Mouse (Mus musculus): ENCODE measurements at regions not wholly inside any gene's neighbourhood (a gene's known extent, or its start where the extent isn't known, plus 50 kb on each side); places are given as distances from the start of the nearest gene placed in this dataset.

DNA sequence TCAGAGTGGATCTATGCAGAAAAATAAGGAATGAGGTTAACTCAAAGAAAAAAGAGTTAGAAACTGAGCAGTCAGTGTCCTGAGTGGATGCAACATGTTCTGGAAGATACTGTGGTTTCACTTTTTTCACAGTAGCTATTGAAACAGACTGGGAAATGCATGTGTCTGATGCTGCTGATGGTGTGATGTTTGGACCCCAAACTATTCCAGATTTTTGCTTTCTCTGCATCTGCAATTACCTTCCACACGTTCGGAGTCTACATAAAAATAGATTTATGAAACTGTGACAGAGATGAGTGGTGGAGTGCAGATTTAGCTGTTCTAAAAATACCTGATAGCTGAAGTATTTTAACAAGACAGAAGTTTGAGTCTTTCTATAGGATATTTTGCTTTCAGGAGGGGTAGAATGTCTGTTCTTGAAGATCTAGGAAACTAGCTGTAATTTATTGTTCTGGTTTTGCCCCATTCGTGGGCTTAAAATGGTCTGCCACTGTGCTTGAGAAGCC lies 545.3 kb downstream of the Stim2 start:
- H3K27me3 ChIP-seq (ENCODE audit: insufficient read depth, low read length) = no peaks in the 10 kb centered on the region
- H3K36me3 ChIP-seq (ENCODE audit: insufficient read depth, low read length) = no peaks in the 10 kb centered on the region
- H3K9me3 ChIP-seq (ENCODE audit: low read length) = peaks cover 4% of the 10 kb centered on the region
- no peak overlapping the region for H3K4me3 ChIP-seq (replicated peaks; ENCODE audit: low read length)
- TF ChIP-seq POU5F1 (IDR thresholded peaks at IDR 0.05; ENCODE audit: borderline replicate concordance, low read length) = no peak
- TF ChIP-seq NANOG (IDR thresholded peaks at IDR 0.05; ENCODE audit: borderline replicate concordance, low read length) = no peak
- no peak for TF ChIP-seq CTCF (conservative IDR thresholded peaks at IDR 0.05; ENCODE audit: low read length)
- no peaks in the 10 kb centered on the region for H3K4me1 ChIP-seq (replicated peaks; ENCODE audit: low read depth, low read length)

DNA sequence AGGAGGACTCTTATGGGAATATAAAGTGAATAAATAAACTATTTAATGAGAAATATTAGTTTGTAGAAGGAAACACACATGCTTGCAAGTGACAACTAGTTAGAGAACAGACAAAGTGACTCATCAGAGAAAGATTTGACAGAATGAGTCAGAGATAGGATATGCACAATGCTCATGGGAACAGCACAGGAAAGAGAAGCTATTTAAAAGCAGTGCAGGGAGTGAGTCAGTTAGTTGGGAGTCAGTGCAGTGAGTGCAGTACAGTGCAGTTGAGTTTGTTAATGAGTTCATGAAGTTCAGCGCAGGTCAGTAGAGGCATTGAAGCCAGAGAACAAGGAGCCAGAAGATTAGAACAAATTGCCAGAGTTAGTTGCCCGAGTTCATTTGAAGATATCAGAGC lies 580.2 kb downstream of the Stim2 start:
- Histone ChIP-seq H3K36me3 (ENCODE audit: insufficient read depth, low read length) (no peaks in the 10 kb centered on the region), H3K9me3 (ENCODE audit: low read length) (peaks cover 22% of the 10 kb centered on the region), H3K4me1 (replicated peaks; ENCODE audit: low read depth, low read length) (no peaks in the 10 kb centered on the region), H3K27me3 (ENCODE audit: insufficient read depth, low read length) (no peaks in the 10 kb centered on the region), H3K4me3 (replicated peaks; ENCODE audit: low read length) (no peak overlapping the region)
- no peak for TF ChIP-seq POU5F1 (IDR thresholded peaks at IDR 0.05; ENCODE audit: borderline replicate concordance, low read length)
- TF ChIP-seq CTCF (conservative IDR thresholded peaks at IDR 0.05; ENCODE audit: low read length) = no peak
- TF ChIP-seq NANOG (IDR thresholded peaks at IDR 0.05; ENCODE audit: borderline replicate concordance, low read length) = no peak

DNA sequence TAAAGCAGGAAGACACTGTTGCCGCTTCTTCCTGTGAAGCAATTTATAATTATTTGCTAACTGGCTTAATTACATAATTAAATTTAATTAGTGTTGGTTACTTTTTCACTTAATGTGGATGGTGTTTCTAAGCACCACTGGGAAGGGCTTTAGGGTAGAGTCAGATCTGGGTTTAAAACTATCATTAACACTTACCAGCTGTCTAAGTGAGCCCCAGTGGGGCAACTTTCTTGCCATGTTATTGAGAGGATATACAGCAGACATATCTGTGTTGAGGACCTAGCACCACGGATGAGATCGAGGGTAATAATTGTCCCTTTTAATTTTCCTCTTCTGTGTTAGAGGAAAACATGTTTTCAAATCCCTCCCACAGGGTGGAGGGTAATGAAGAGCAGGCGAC lies 581.2 kb downstream of the Stim2 start:
- TF ChIP-seq NANOG (IDR thresholded peaks at IDR 0.05; ENCODE audit: borderline replicate concordance, low read length) = no peak
- no peak for TF ChIP-seq CTCF (conservative IDR thresholded peaks at IDR 0.05; ENCODE audit: low read length)
- TF ChIP-seq POU5F1 (IDR thresholded peaks at IDR 0.05; ENCODE audit: borderline replicate concordance, low read length) = no peak
- H3K36me3 ChIP-seq (ENCODE audit: insufficient read depth, low read length) = no peaks in the 10 kb centered on the region
- no peaks in the 10 kb centered on the region for H3K4me1 ChIP-seq (replicated peaks; ENCODE audit: low read depth, low read length)
- peaks cover 22% of the 10 kb centered on the region for H3K9me3 ChIP-seq (ENCODE audit: low read length)
- H3K4me3 ChIP-seq (replicated peaks; ENCODE audit: low read length) = no peak overlapping the region
- no peaks in the 10 kb centered on the region for H3K27me3 ChIP-seq (ENCODE audit: insufficient read depth, low read length)

- no peak for TF ChIP-seq CTCF (conservative IDR thresholded peaks at IDR 0.05; ENCODE audit: low read length)
- no peak for TF ChIP-seq NANOG (IDR thresholded peaks at IDR 0.05; ENCODE audit: borderline replicate concordance, low read length)
- no peak for TF ChIP-seq POU5F1 (IDR thresholded peaks at IDR 0.05; ENCODE audit: borderline replicate concordance, low read length)
- H3K4me1 ChIP-seq (replicated peaks; ENCODE audit: low read depth, low read length) = no peaks in the 10 kb centered on the region
- H3K36me3 ChIP-seq (ENCODE audit: insufficient read depth, low read length) = no peaks in the 10 kb centered on the region
- H3K27me3 ChIP-seq (ENCODE audit: insufficient read depth, low read length) = no peaks in the 10 kb centered on the region
- no peak overlapping the region for H3K4me3 ChIP-seq (replicated peaks; ENCODE audit: low read length)
- peaks cover 3% of the 10 kb centered on the region; the same call in 1 of the 2 replicates for H3K9me3 ChIP-seq (ENCODE audit: low read length)
These were observed 583.9 kb downstream of the Stim2 start for GRCm38 (mm10) chr5:54582175-54582574.

DNA sequence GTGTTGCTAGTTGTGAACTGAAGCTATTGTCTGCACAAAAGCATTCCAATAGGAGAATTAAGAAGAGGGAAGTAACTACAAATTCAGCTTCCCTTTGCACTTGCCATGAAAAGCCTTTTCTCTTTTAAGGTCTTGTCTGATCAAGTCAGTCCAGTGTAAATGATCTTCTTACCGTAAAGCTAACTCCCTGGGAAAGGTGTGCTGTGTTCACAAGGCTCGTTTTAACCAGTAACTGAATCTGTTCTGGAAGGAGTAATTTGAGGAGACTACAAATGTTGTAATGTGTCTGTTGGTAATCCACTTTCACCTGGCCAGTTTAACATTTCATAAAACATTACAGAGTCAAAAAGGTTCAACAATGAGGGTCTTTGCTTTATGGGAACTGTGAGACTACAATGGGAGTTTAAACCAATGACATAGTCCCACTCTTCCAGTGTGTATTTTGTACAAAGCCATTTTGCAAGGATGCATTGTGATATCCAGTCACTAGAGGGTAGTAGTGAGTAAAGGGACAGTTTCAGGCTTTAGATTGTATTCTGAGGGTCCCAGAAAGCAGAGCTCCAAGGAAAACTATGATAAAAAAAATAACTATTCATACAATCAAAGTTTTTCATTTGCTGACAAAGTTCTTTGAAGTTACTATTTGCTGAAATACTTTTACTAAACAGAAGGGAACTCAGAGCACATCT lies 590.2 kb downstream of the Stim2 start:
- H3K36me3 ChIP-seq (ENCODE audit: insufficient read depth, low read length) = no peaks in the 10 kb centered on the region

DNA sequence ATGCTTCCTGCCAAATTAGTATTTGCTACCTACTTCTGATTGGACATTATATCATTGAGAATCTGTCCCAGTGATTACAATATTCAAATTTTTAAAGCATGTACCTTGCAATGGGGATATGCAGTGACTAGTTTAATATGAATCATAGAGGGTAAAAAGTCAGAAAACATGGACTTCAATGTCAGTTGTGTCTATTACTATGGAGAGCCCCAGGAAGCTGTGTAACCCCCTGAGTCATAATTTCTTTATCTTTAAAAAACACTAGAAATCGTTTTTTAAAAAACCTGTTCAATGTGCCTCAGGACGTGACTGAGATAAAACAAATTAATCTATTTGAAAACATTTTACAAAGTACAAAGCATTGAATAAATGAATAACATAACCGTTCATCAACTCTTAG lies 612.7 kb downstream of the Stim2 start:
- Histone ChIP-seq H3K9me3 (ENCODE audit: low read length) (no peaks in the 10 kb centered on the region; the same call in 1 of the 2 replicates), H3K27me3 (ENCODE audit: insufficient read depth, low read length) (no peaks in the 10 kb centered on the region), H3K4me3 (replicated peaks; ENCODE audit: low read length) (no peak overlapping the region), H3K36me3 (ENCODE audit: insufficient read depth, low read length) (no peaks in the 10 kb centered on the region), H3K4me1 (replicated peaks; ENCODE audit: low read depth, low read length) (no peaks in the 10 kb centered on the region)
- TF ChIP-seq CTCF (conservative IDR thresholded peaks at IDR 0.05; ENCODE audit: low read length) = no peak
- no peak for TF ChIP-seq NANOG (IDR thresholded peaks at IDR 0.05; ENCODE audit: borderline replicate concordance, low read length)
- TF ChIP-seq POU5F1 (IDR thresholded peaks at IDR 0.05; ENCODE audit: borderline replicate concordance, low read length) = no peak

More for the DNA sequence above, 590.2 kb downstream of the Stim2 start:
- TF ChIP-seq POU5F1 (IDR thresholded peaks at IDR 0.05; ENCODE audit: borderline replicate concordance, low read length) (no peak), CTCF (conservative IDR thresholded peaks at IDR 0.05; ENCODE audit: low read length) (peak; percentile 79), NANOG (IDR thresholded peaks at IDR 0.05; ENCODE audit: borderline replicate concordance, low read length) (no peak)
- Histone ChIP-seq H3K27me3 (ENCODE audit: insufficient read depth, low read length) (no peaks in the 10 kb centered on the region), H3K4me3 (replicated peaks; ENCODE audit: low read length) (no peak overlapping the region), H3K9me3 (ENCODE audit: low read length) (no peaks in the 10 kb centered on the region), H3K4me1 (replicated peaks; ENCODE audit: low read depth, low read length) (no peaks in the 10 kb centered on the region)

DNA sequence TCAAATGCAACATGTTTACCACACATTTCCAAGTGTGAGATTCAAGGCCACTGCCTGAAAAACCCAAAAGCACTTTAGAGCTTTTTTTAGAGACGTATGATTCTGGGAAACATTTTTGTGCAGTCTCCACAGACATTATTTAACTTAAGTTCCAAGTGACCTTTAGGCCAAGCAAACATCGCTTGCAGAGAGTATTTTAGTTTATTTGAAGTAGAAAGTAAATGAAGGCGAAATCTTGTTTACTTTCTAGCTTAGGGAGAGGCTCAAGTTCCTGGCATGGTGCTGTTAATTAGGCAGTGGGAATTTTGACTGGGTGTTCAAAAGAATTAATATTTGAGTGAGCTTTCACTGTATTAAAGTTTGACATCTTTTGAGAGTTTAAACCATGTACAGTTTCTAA lies 624.4 kb downstream of the Stim2 start:
- TF ChIP-seq POU5F1 (IDR thresholded peaks at IDR 0.05; ENCODE audit: borderline replicate concordance, low read length) = no peak
- Histone ChIP-seq H3K27me3 (ENCODE audit: insufficient read depth, low read length) (no peaks in the 10 kb centered on the region), H3K4me1 (replicated peaks; ENCODE audit: low read depth, low read length) (no peaks in the 10 kb centered on the region), H3K9me3 (ENCODE audit: low read length) (no peaks in the 10 kb centered on the region), H3K4me3 (replicated peaks; ENCODE audit: low read length) (no peak overlapping the region), H3K36me3 (ENCODE audit: insufficient read depth, low read length) (no peaks in the 10 kb centered on the region)

GRCm38 (mm10) chr5:54632281-54632680 lies 634.0 kb downstream of the Stim2 start:
- H3K27me3 ChIP-seq (ENCODE audit: insufficient read depth, low read length) = no peaks in the 10 kb centered on the region
- no peak overlapping the region for H3K4me3 ChIP-seq (replicated peaks; ENCODE audit: low read length)
- H3K9me3 ChIP-seq (ENCODE audit: low read length) = no peaks in the 10 kb centered on the region
- H3K4me1 ChIP-seq (replicated peaks; ENCODE audit: low read depth, low read length) = no peaks in the 10 kb centered on the region
- TF ChIP-seq NANOG (IDR thresholded peaks at IDR 0.05; ENCODE audit: borderline replicate concordance, low read length) (no peak), CTCF (conservative IDR thresholded peaks at IDR 0.05; ENCODE audit: low read length) (no peak), POU5F1 (IDR thresholded peaks at IDR 0.05; ENCODE audit: borderline replicate concordance, low read length) (no peak)
- no peaks in the 10 kb centered on the region for H3K36me3 ChIP-seq (ENCODE audit: insufficient read depth, low read length)

All from E14TG2a.4 (cell line).